Mouse (Mus musculus) small intestine, adult 2 months (tissue): ENCODE results near the gene Ywhah.

Experiments used
- CTCF ChIP-seq: fragments of 200-500 bp; IDR thresholded peaks from 2 replicates; pipeline ENCODE4 v1.5.1; 2012; ENCODE audit warnings: low read depth, mild to moderate bottlenecking, control low read depth, inconsistent platforms, low read length, moderate library complexity, mixed read lengths; ENCODE audit not compliant: insufficient replicate concordance, insufficient read length; ENCODE audit errors: extremely low read depth
- POLR2A ChIP-seq: fragments of 200-500 bp; IDR thresholded peaks from 2 replicates; pipeline ENCODE4 v1.6.1; 2012; ENCODE audit warnings: low read depth, mild to moderate bottlenecking, control low read depth, inconsistent platforms, low read length, moderate library complexity

GRCm38 (mm10) chr5:33015579-33015978, 3.0 kb upstream of the Ywhah start:
- TF ChIP-seq CTCF: no peak
- no peak for TF ChIP-seq POLR2A
